Mouse (Mus musculus) adrenal gland, postnatal 36 days (tissue): Measurements from ENCODE around the gene Spdl1. TPM values are rescaled to one million over a fixed set of nuclear protein-coding genes. Genes with fewer than 3 reads are reported as not detected.
"Not testable (repeated sequence)": the region's sequence is repeated elsewhere in the genome, so short reads cannot be mapped to it uniquely, and the experiment has no call there.

Experiments used
- DNase-seq, 2 experiments: peaks; one replicate each; pipeline ENCODE4 v3.0.0; 2021; ENCODE audit warnings: mixed read lengths in 1 of 2
- total RNA-seq, 2 experiments: library from RNA; stranded (reverse); gene quantifications; 2 replicates each; pipeline ENCODE4 v1.2.3; 2021

Gene Spdl1
- total RNA-seq, 2 experiments from 2014 or later, result 1.8 to 1.9 TPM

DNA sequence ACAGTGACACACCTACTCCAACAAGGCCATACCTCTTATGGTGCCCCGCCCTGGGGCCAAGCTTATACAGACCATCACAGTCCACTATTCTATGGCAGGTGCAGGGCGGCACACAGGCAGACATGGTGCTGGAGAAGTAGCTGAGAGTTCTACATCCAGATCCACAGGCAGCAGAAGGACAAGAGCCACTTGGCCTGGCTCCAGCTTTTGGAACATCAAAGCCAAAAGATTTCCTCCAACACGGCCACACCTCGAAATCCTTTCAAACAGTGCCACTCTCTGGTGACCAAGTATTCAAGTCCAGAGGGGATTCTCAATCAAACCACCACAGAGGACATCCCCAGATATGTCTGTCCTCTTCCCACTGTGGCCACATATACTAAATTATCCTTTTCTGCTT lies 28.4 kb downstream of the Spdl1 start:
- peak in 1 of 2 experiments; percentile 3 for DNase-seq

DNA sequence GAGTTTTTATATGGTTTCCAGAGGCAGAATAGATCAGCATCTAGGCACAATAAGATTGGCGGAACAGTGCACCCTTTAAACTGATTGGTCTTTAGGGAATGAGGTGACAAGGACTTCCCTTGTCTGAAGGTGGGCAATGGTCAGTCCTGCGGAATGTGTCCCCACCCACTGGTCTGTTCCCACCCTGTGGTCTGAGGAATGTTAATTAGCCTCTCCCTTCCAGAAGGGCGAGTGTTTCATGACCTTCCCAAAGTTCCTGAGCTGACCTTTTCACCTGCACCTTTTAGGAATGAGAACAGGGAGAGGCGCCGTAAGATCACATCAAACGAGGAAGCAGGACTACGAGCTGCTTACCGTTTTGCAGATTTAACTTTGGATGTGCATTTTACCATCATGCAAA lies 35.4 kb downstream of the Spdl1 start:
- not testable (repeated sequence) for DNase-seq

DNA sequence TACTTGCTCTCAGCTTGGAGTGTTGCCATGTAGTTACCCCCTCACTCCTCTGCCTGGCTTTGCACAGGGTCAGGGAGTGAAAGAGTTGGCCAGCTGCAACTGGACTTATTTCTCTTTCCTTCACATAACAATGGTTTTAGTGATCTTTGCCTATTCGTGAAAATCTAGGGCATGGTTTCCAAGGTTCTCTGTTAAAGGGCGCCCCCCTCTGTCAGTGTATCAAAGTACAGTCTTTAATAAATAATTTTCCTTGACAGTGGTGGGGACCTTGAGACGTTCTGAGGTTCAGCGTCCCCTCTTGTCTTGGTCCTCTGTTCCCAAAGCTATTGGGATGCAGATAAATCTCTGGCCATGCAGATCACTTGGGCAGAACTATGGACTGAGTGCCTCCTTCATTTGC lies 37.3 kb downstream of the Spdl1 start:
- DNase-seq, result peak; percentile 29 to 64

DNA sequence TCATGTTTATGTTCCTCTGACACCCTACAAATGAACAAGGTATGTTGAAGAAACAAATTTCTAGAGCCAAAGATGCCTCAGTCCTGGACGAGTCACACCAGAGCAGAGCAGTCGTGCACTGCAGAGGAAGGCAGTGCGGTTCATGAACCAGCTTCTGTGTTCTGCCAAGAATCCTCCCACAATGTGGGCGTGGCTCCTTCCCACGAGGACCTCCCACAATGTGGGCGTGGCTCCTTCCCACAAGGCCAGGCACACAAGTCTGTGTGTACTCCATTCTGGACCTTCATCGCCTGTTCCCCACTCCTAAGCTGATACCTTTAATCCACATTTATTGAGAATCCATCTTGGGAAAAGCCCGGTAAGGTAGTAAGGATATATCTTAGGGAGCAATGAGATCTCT lies 41.6 kb downstream of the Spdl1 start:
- no peak for DNase-seq

DNA sequence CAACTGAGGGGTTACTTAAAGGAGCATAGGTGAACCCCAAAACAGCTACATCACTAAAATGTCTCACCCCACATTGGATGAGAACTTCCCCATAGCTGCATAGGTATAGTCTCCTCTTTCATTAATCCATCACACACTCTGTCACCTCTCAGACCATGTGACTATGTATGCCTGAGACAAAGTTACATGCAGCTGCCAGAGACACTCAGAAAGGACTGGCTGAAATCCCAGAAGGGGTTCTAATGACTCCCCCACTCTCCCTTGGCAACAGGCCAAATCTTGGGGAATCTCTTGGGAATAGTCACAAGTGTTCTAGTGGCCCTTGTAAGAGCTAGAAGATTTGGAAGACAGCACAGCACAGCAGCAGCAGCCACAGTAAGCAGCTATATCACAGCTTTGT lies 48.6 kb downstream of the Spdl1 start:
- no peak for DNase-seq

DNA sequence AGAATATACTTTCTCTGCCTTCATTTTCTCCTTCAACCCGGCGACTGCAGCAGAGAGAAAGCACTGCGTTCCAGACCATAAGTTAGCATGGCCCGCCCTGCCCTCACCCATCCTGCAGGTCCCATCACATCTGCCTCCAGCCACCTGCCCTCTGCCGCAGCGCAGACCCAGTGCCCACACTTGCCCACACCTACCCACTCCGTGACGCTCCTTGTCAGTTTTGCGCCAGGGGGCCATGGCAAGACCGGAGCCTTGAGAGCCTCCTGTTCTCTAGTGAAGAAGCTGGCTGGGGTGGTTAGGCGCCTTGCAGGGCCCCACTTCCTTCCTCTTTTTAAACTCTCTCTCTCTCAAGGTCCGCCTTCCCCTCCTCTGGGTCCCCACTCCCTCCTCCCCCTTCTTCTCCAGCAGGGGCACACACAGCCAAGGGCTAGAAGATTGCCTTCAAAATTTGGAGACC lies 49.8 kb downstream of the Spdl1 start, which contains the start of gene Dock2:
Gene Dock2 (minus strand): TSS at position 306 of the 457 bp plus-strand sequence.
- no peak for DNase-seq

DNA sequence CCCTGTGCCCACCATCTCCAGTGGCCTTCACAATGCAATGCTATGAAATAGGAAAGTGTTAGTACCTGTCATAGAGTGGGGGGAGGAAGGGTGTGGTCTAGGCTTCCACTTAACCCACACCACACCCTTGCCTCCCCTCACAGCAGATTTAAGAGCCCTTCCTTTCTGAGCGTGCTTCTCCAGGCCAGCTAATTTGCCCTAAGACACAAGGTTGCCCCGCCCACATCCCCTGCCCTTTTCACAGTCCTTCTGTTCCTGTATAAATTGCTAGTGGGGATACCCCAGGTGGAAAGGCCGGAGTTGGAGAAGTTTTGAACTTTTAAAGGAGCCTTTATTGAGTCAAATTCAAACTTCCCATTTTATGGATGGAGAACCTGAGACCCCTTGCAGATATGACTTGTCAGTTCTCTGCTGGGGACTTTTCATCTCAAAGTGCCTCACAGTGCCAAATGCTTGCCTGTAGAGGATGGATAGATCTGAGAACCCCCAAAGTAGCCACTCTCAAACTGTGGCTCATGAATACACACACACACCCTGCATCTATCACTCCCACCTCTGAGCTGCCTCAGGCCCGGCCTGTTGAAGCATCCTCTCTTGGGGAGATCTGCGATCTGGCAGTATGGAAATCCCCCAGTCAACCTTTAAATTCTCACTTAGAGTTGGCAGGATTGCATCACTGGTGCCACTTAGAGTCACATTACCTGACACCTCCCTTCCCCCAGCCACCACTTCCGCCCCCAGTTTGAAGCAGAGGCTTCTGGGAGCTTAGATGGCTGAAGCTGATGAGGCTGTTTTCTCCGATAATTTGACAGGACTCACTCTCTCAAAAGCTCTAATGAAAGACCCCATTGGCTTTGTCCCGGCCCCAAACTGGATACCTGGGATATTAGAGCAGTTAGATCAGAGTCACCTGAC lies 50.7 kb downstream of the Spdl1 start:
- DNase-seq, result no peak

DNA sequence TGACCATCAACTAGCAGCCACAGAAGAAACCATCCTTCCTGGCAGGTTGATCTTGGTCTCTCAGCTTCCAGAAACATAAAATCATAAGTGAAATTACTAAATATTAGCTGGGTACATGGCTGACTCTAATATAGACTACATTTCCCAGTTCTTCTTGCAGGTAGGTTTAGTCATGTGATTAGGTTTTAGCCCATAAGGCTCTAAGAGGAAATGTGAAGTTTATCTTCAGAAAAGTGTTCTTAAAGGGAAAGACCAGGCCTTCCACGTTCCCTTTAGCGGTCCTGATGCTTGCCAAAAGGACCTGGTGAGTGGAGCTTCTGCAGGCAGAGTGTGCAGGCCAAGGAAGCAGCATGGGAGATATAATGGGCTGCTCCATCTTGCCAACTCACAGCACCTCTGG lies 52.7 kb downstream of the Spdl1 start:
- no peak for DNase-seq

DNA sequence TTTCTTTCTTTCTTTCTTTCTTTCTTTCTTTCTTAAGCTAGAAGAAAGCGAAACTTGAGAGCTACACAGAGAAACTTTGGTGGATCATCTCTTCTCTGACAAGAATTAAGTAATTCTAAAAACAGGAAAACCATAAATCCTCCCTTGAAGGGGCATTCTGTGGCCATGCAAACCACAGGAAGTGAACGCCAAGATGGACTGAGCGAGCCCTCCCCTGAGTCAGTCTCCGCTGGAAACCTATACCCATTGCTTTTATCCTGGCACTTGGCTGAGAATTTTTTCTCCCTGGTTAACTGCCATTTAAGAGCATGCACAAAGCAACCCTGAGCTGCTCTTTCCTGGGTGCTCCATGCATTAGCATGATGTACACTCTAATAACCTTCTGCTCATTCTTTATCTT lies 53.5 kb downstream of the Spdl1 start:
- no peak for DNase-seq

DNA sequence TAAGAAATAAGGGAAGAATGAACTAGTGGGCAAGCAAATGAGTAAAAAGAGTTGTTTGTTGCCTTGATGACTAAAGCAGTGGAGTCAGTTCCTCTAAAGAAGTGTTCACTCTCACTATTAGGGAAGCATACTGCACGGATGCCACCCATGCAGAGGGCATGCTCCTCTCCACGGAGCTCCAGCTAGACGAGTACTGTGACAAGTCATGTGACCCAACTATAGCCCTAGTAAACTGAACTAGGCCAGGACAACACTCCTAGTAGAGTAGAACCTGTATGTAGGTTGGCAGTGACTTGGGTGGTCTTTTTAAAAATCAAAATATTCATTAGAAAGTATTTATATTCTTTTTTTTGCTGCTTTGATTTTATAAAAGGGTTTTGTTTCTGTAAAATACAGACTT lies 55.1 kb downstream of the Spdl1 start:
- no peak for DNase-seq

DNA sequence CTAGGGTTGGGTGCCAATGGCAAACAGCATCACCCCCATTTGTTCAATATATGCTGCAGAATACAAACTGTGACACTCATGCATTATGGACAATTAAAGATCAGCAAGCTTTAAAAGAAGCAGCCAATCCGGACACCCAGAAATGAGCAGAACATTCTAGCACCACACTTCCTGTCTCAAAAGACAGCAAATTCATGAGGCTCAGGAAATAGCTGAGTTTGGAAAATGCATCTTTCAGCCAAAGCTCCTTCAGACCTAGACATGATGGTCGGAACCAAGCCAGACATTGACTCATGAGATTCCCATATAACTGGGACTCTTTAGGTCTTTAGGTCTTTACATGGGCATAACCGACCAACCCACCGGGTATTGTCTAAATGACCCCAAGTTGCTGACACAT lies 55.9 kb downstream of the Spdl1 start:
- DNase-seq, result no peak

DNA sequence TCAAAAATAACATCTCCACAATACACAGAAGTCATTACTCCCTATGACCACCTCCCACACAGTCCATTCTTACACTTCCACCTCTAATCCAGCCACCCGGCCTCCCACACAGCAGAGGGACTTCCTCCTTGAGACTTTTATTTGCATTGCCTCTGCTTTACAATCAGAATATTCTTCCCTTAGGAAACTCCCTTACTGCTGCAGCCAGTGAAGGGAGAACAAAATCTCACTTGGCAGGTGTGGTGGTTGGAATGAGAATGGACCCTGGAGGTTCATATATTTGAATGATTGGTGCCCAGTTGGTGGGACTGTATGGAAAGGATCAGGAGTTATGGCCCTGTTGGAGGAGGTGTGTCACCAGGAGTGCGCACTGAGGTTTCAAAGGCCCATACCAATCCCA lies 57.4 kb downstream of the Spdl1 start:
- DNase-seq, result no peak

DNA sequence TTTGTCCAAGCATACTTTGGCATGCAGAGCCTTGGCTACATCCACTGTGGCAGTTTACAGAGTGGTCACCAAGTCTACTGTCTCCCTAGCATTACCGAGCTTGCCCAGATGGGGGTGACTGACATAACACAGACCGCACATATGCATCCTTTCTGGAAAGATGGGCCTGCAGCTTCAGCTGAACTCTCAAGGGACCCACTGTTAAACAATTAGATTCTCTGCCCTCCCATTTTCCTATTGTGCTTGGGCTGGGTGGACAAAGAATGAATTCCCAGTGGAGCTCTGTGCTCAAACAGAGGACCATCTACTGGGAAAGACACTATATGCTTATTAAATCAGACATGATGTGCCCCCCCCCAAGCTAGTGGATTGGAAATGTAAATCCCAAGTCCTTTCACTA lies 58.8 kb downstream of the Spdl1 start:
- DNase-seq, result no peak

DNA sequence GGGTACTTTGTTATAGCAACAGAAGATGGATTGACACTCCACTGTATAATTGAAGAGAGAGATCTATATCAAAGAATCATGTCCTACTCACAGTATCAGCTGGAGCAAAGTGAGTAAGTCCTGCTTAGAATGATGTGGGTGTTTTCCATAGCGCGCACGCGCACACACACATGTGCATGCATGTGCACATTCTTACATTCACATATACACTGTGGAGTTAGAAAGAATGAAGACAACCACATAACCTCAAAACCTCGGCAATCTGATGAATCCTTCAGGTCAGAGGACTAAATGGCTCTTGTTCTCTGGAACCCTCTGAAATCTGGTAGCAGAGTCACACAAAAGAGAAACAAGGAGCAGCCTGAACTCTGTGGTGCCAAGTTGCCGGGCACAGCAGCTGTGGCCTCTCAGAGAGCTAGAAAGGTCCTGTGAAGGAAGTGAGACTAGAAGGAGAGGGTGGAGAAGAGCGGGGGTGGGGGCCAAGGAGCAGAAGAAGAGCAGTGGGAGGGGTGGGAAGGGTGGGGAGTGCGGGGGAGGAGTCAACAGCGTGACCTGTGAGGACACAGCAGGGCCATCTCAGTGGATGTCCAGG lies 60.0 kb downstream of the Spdl1 start:
- DNase-seq, result peak in 1 of 2 experiments; percentile 23

DNA sequence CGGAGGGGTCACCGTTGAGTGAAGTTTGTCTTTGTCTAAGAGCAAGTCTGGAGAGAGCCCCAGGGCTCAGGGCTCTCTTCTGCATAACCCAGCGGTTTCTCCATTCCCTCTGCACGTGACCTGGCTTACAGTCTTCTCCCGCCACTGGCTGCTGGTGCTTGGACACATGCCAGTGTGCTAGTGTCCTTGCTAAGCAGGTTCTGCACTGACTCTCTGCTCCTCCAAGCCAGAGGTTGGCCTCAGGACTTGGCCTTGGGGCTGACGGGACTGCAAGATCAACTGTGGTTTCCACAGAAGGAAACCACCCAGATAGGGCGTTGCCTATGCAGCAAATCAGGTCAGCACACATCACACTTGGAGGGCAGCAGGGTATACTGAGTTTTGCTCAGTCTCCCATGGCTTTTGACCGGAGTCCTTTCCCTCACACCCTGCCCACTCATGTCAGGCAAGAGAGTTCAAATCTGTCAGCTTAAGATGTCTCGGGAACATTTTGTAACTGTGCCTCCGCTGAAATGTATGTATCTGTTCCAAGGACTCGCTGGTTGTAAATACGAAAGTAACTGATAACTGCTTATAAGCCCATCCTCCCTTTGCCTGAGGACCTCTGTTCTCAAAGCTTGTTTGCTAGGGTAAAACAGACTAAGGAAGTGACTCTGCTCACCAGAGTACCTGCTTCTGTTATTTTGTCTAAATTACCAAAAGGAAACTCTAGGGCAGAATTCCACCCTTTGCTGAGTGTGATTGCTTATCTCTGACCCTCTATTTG lies 62.0 kb downstream of the Spdl1 start:
- peak; percentile 88 to 91 for DNase-seq

DNA sequence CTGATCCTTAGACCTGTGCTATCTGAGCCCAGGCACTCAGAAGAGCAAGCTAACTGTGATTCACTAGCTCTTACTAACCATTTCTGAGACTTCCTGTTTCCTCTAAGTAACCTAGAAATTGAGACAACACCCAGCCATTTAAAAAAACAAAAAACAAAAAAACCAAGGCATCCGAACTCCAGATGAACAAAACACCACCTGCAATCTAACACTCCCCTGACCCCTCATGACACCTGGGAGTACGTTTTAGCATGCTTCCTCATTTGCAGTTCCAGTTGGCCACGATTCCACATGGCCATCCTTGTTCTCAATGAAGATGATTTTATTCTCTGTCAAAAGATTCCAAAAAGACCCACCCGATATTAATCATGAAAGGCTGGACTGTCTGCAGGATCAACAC lies 62.8 kb downstream of the Spdl1 start:
- DNase-seq, result no peak

DNA sequence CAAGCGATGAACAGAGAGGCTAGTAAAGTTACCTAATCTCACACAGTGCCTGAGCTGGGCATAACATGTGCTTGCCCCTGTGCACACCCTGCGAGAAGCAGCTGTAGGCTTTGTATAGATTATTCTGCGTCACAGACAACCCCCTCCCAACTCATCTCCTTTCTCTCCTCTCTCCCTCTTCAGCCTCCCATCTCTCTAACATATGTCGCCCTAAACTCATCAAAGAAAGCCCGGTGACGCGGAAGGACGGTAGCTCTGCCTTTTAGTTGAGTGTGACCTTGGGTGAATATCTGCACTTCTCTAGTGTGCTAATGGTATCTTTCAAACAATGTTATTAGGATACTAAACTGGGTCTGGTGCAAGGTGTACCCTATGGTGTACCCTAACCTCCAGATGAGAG lies 63.5 kb downstream of the Spdl1 start:
- no peak for DNase-seq

DNA sequence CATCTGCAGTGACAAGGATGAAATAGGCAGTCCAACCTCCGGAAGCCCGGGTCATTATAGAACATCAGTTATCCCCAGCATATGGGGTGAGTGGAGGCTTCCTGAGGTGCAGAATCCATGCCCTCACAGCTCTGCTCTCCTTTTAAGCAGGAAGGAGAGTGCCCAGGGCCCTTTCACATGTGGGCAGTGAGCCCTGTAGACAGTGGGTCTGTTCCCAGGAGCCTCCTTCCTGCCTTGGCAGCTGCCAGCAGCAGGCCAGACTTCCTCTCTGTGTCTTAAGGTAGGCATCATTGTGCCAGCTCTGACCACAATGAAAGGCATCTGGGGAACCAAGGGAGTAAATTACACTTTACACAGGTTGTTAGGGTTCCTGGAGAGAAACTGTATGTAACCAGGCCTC lies 64.0 kb downstream of the Spdl1 start:
- no peak for DNase-seq

DNA sequence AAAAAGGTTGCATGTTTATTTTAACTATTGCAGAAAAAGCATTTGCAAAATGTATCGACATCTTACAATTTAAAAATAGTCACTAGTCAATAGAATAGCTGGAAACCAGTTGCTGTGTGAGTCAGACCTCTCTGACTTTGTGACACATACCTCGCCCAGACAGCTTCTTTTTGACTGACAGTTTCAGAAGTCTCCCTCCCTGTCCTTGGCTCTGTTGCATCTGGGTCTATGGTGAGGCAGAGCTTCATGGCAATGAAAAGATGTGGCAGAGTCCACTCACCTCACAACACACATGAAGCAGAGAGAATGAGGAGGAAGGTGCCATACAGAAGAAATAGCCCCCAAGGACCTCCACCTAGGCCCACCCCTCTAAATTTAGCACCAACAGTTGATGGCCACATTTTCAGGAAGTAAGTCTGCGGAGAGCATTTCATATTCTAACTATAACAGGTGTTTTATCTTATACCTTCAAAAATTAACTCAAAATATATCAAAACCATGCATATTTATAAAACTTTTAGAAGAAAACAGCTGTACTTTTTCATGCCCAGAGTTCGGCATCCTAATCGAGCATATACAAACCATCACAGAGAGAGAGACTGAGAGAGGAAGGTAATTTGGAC lies 69.6 kb downstream of the Spdl1 start:
- DNase-seq, result peak in 1 of 2 experiments; percentile 23

DNA sequence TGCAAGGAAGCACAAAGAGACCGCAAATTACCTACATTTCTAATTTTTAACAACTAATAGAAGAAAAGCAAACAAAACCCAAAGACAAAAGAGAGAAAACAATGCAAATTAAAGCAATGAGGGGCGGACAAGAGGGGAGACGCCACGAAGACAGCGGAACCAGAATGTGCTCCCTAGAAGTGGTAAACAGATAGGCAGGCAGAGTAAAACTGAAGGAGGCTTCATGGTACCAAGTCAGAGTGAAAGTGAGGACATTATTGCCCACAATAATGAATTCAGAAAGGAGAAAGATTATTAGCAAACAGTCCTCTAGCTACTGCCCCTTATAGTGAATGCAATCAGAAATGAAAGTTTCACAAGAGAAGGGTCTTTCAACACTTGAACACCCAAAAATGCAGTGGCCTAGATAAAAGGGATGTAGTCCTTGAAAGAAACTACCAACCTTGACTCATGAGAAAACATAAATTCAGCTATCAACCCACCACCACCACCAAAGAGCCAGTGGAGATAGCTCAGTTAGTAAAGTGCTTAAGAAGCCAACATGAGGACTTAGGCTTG lies 70.8 kb downstream of the Spdl1 start:
- DNase-seq, result no peak

DNA sequence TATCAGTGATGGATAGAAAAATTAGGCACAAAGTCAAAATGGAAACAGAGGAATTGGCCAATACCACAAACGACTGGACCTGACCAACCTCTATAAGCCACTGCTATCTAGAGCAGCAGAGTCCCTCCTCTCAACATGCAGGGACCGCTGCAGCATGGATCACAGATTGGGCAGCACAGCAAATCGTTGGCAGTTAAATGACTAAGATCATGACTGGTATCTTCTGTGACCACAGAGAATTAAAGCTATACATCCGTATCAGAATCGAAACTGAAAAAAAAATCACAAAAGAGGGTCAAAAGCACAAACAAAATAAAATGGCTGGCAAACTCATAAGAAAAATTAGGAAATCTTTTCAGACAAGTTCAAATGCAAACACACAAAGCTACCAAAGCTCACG lies 71.3 kb downstream of the Spdl1 start:
- no peak for DNase-seq

DNA sequence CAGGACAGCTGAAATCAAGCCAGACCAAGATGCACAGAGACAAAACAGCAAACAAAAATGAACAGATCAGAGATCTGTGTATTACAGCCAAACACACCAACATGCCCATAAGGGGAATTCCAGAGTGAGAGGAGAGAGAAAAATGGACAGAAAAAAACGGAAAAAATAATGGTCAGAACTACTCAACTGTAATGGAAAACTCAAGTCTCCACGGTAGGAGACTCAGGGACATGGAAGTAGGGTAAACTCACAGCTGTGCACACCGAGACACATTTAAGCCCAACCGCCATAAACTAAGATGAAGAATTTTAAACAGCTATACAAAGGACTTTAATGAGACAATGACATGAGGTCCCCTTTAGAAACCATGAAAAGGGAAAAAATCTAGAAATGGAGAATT lies 73.9 kb downstream of the Spdl1 start:
- DNase-seq, result no peak
